Mouse (Mus musculus) cerebellum, adult 2 months (tissue): ENCODE measurements at regions not wholly inside any gene's neighbourhood (a gene's known extent, or its start where the extent isn't known, plus 50 kb on each side); places are given as distances from the start of the nearest gene placed in this dataset.

Source experiments
- DNase-seq, 2 experiments: peaks; one replicate each; pipeline ENCODE4 v3.0.0; 2021
- H3K27ac ChIP-seq: fragments of 200-500 bp; 2 replicates; pipeline ENCODE4 v1.5.1; 2012; ENCODE audit warnings: low read length, control low read depth, inconsistent platforms; ENCODE audit not compliant: insufficient read depth
- H3K27me3 ChIP-seq: fragments of 200-500 bp; 2 replicates; pipeline ENCODE4 v1.6.1; 2012; ENCODE audit warnings: inconsistent platforms, mild to moderate bottlenecking, low read length, moderate library complexity; ENCODE audit not compliant: control insufficient read depth, insufficient read depth
- H3K4me1 ChIP-seq: fragments of 200-500 bp; 2 replicates; pipeline ENCODE4 v1.6.1; 2011; ENCODE audit warnings: low read length; ENCODE audit not compliant: control insufficient read depth, insufficient read depth
- H3K4me3 ChIP-seq: fragments of 200-500 bp; replicated peaks from 2 replicates; pipeline ENCODE3; 2011; ENCODE audit warnings: mild to moderate bottlenecking, low read depth, low read length, control low read depth; ENCODE audit not compliant: insufficient read depth
- CTCF ChIP-seq: fragments of 200-500 bp; IDR thresholded peaks from 2 replicates; pipeline ENCODE4 v1.5.1; 2011; ENCODE audit warnings: low read depth, mild to moderate bottlenecking, control low read depth, low read length, moderate library complexity, borderline replicate concordance; ENCODE audit not compliant: insufficient read depth
- POLR2A ChIP-seq: fragments of 200-500 bp; IDR thresholded peaks from 2 replicates; pipeline ENCODE4 v1.6.1; 2011; ENCODE audit warnings: low read length, control low read depth, borderline replicate concordance; ENCODE audit not compliant: insufficient read depth
- WGBS: fragments of 180-500 bp; shearing (Covaris S2); methylation state at CpG from one replicate; pipeline ENCODE4 v1.1.7; 2018; 5-methylcytosine and 5-hydroxymethylcytosine counted together

DNA sequence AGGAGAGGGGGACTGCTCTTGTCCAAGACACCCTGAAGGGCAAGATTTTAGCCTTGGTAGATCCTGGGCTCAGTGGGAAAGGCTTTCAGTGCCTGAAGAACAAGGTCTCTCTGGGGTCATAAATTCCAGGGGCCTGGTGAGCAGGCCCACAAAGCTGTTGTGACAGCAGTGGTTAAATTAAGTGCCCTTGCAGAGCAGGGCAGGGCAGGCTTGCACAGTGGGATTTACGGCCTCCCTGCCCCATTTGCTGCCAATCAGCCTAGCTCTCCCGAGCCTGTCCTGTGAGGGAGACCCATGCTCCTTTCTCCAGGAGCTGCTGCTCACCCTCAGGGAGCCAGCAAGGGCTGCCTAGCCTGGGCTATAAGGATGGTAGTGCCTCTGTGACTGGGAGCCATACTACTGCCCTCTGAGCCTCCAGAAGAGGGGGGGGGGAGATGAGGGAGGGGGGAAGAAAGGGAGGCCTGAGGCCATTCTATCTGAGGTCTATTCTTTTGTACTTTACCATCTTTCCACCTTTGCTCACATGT is 141.3 kb downstream of the Hmg20a start:
- no peak for DNase-seq
- WGBS = 92% methylated on average over 2 of the region's 2 CpGs

DNA sequence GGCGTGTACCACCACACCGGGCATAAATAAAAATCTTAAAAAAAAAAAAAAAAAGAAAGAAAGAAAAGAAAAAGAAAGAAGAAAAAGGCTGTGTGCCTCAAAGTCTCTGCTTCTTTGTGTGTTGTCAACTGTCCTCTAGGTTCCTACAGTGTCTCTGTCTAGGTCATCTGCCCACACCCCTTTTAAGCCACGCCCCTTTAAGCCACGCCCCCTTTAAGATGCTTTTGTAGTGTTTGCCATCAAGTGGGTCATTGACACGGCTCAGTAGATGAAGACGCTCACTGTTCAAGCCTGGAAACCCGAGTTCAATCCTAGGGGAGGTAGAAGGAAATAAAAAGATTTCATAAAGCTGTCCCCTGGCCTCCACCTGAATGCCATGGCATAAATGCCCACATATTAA is 144.0 kb downstream of the Hmg20a start:
- H3K27me3 ChIP-seq = no peaks in the 10 kb centered on the region
- peaks cover 6% of the 10 kb centered on the region for H3K4me1 ChIP-seq
- no peak for TF ChIP-seq POLR2A
- no peak for TF ChIP-seq CTCF
- H3K27ac ChIP-seq = no peak overlapping the region
- no peak for DNase-seq
- H3K4me3 ChIP-seq = no peak overlapping the region
- 65% methylated on average over 7 of the region's 7 CpGs for WGBS

More for the DNA sequence above, 141.3 kb downstream of the Hmg20a start:
- TF ChIP-seq CTCF = no peak
- no peak for TF ChIP-seq POLR2A
- H3K4me1 ChIP-seq = peaks cover 6% of the 10 kb centered on the region
- H3K4me3 ChIP-seq = no peak overlapping the region
- H3K27me3 ChIP-seq = no peaks in the 10 kb centered on the region
- H3K27ac ChIP-seq = no peak overlapping the region

GRCm38 (mm10) chr9:56564048-56564737 is 145.8 kb downstream of the Hmg20a start:
- DNase-seq = no peak
- TF ChIP-seq POLR2A = no peak
- TF ChIP-seq CTCF = no peak
- WGBS = 62% methylated on average over 11 of the region's 11 CpGs
- no peak overlapping the region for H3K27ac ChIP-seq
- H3K4me3 ChIP-seq = no peak overlapping the region
- H3K4me1 ChIP-seq = peaks cover 6% of the 10 kb centered on the region
- H3K27me3 ChIP-seq = no peaks in the 10 kb centered on the region
